Mouse (Mus musculus) gastrocnemius, postnatal 25 days (tissue): ENCODE results near the gene Taf1b. TPM values are rescaled to one million over a fixed set of nuclear protein-coding genes. Genes with fewer than 3 reads are reported as not detected.
"Not testable (repeated sequence)": the region's sequence is repeated elsewhere in the genome, so short reads cannot be mapped to it uniquely, and the experiment has no call there.

Experiments used
- DNase-seq: peaks from one replicate; pipeline ENCODE4 v3.0.0; 2022
- long read RNA-seq, 2 experiments: library from polyadenylated mRNA; stranded (forward); transcript quantifications; one replicate each; pipeline ENCODE4 v2.0.0; 2021
- total RNA-seq, 2 experiments: library from RNA; stranded (reverse); gene quantifications; 1 replicate in 1 of 2; 2 replicates in 1 of 2; pipeline ENCODE4 v1.2.3; 2021

Gene Taf1b
- 1 to 10 TPM; 6.3 to 6.6 TPM for total RNA-seq
- long read RNA-seq, experiment 1, transcript Taf1b-201 (15 exons, 2,209 nt) = major isoform, 5 of 8 reads
- long read RNA-seq, experiment 1, partial matches to known transcripts = 1 of 8 reads
- long read RNA-seq, experiment 1, other reads (novel, unspliced or antisense) = 2 of 8 reads
- long read RNA-seq, experiment 2, transcript Taf1b-201 (15 exons, 2,209 nt) = major isoform, 6 of 9 reads
- long read RNA-seq, experiment 2, partial matches to known transcripts = 1 of 9 reads
- long read RNA-seq, experiment 2, other reads (novel, unspliced or antisense) = 1 of 9 reads

GRCm38 (mm10) chr12:24498150-24498840, at the start of gene Taf1b:
TSS of gene Taf1b (plus strand) at chr12:24498359.
- DNase-seq = peak; percentile 76

GRCm38 (mm10) chr12:24460406-24460805, 37.8 kb upstream of the Taf1b start:
- no peak for DNase-seq

DNA sequence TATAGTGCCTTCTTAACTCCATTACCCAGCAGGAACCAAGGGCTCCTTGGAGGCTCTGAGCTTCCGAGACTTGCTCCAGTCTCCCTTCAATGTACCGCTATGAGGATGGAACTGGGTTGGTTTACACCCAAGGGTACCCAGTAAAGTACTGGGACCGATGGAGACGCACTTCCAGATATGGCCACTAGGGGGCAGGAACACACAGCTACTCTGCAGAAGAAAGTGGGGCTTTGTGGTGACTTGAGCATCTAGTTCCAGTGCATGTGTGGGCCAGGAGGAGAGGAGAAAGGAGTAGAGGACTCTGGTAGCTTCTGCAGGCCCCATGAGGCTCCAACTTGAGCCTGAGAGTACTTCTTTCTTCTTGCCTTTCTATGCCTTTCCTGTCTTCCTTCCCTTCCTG, 36.0 kb upstream of the Taf1b start:
- DNase-seq = not testable (repeated sequence)

GRCm38 (mm10) chr12:24463490-24463889, 34.7 kb upstream of the Taf1b start:
- not testable (repeated sequence) for DNase-seq

DNA sequence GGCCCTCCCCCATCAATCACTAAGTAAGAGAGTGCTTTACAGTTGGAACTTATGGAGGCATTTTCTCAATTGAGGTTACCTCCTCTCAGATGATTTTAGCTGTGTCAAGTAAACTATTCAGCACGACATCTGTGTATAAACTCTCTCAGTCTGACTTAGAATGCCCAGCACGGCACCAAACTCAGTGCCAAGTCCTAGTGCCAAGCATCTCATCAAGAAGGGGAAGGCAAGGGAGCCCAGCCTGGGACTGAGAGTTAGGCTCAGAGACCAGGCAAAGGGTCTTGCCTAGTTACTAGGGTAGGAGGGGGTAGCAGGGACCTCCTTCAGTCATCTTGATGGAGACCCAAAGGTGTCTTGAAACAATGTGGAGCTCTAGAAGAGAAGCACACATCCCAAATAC, 29.2 kb upstream of the Taf1b start:
- no peak for DNase-seq

DNA sequence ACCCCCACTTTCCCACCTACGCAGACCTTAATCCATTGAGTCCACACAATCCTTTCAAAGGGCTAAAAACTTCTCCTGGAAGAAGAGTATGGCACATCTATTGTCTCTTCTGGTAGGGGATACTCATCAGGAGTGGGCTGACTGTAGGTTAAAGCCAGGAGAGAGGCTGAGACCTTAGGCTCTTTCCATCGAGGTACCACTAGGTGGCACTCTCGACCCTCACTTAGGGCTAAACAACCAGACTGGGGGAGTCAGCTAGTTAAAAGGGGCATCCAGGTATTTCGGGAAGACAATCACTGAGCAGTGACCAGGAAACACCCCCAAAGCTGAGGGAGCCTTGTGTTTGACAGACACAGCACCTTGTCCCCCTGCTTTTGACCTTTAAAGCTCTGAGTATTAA, 27.2 kb upstream of the Taf1b start:
- no peak for DNase-seq

- no peak for DNase-seq
Observed at GRCm38 (mm10) chr12:24473221-24473620, 24.9 kb upstream of the Taf1b start.

DNA sequence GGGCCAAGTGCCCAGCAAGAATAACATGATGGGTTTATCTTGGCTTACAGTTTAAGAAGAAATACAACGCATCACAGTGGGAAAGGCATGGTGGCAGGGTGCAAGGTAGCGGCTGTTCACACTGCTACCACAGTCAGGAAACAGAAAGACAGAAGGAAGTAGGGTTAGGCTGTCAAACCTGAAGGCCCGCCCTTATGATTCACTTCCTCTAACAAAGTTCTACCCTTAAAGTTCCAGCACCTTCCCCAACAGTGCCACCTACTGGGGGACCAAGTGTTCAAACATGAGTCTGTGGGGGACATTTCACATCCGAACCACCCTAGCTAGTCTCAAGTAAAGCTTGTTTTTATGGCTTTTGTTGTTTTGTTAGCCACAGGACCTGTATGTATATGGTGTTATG, 13.2 kb upstream of the Taf1b start:
- DNase-seq = no peak

GRCm38 (mm10) chr12:24486882-24487281, 11.3 kb upstream of the Taf1b start:
- no peak for DNase-seq

DNA sequence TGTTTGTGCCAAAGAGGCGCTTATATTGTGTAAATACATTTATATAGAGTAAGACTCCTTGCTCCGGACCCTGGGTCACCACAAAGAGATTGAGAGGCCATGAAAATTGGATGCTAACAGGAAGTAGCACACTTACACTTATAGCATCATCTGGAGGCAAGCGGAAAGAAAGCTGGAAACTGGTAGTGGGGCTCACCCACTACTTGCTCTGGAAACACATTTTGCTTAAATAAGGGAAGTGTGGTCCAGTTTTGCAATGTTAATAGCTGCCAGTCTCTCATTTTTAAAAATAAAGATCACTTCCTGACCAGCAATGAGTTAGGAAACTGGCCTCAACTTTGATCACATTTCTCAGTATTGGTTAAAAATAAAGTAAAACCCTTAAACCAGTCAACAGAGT, 5.7 kb upstream of the Taf1b start:
- not testable (repeated sequence) for DNase-seq

DNA sequence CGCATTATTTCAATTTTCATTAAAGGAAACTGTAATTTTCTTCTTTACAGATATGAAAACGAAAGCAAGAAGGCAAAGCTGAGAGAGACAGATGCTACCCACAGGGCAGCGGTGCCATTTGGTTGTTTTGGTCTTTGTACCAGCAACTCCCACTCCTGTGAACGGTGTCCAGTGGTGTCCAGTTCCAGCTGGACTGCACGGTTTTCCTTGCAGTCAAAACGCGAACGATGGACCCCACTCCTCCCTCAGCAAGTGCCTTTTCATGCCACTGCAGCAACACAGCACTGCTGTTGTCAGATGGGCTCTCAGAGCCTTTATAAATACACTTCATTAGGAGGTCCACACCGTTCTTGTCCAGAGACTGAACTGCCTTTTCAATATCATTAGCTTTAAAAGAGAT, 5.1 kb upstream of the Taf1b start:
- DNase-seq = no peak

DNA sequence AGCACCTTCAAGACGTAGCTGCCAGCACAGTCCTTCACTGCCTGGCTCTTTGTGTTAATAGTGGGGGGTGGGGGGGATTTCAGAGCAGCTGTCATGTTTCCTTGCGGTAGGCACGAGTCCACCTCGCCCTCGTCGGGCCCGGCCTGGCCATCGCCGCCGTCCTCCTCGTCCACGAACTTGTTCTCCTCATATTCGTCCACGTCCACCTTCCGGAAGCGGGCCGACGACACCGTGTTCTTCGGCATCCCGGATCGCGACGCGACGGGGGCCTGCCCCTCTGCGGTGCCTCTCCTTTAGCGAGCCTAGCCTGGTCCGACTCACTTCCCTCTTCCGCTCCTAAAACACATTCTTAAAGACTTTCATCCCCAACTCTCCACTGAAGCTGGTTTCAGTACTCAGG, 4.7 kb upstream of the Taf1b start:
- DNase-seq = no peak

GRCm38 (mm10) chr12:24494791-24495190, 3.4 kb upstream of the Taf1b start:
- not testable (repeated sequence) for DNase-seq

GRCm38 (mm10) chr12:24498841-24499485, 804 bp downstream of the Taf1b start:
- DNase-seq = not testable (repeated sequence)

GRCm38 (mm10) chr12:24517118-24517517, 19.0 kb downstream of the Taf1b start:
- no peak for DNase-seq

DNA sequence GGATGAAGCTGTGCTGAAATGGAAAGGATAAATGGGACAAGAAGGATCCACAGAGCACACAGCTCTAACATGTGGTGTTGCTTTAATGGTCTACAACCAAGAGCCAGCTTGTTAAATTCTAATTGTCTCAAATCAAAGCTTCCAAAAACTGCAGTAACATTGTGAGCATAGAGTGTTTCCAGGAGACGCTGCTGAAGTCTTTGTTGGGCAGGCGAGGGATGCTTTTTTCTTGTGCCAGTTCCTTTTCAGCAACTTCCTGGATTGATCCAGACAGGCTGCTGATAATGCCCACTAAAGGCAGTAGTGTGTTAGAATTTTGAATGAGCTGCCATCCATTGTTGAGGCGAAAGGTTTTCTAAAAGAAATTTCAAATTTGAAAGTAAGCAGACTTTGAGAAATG, 22.9 kb downstream of the Taf1b start:
- no peak for DNase-seq

- not testable (repeated sequence) for DNase-seq
Observed at GRCm38 (mm10) chr12:24525065-24525464, 26.9 kb downstream of the Taf1b start.

- no peak for DNase-seq
Observed at GRCm38 (mm10) chr12:24536390-24536789, 38.2 kb downstream of the Taf1b start.

DNA sequence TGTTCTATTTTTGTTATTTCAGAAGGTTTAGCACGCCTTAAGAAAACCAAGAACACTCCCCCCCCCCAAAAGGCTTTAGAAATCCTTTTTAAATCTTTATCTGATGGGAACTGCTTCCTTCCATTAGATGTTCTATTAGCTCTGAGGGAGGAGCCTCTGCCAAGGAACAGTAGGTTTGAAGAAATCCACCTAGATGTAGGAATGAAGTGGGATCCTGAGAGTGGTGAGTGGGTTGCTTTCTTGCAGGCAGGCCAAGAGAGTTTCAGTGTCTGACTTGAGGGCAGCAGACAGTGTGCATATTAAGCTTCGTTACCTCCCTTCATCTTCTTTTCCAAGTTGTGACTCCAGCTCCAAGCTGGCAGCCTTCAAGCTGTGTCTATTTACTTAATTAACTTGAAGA, 39.0 kb downstream of the Taf1b start:
- DNase-seq = no peak

DNA sequence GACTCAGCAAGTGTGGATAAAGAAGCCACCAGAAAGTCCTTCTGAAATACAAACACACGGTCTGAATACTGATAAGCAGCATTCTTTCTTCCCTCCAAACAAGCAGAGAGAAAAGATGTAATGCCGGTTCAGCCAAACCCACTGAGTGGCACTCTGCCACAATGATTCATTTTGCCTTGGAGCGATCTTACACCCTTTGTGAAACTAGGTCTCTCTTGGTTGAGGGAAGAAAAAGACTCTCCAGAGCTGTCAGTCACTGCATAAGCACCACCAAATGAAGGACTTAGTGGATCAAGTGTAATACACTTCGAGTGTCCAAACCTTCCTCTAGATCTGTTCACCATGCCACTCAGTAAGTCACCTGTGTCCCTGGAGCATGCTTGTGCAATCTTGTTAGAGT, 39.8 kb downstream of the Taf1b start:
- no peak for DNase-seq

DNA sequence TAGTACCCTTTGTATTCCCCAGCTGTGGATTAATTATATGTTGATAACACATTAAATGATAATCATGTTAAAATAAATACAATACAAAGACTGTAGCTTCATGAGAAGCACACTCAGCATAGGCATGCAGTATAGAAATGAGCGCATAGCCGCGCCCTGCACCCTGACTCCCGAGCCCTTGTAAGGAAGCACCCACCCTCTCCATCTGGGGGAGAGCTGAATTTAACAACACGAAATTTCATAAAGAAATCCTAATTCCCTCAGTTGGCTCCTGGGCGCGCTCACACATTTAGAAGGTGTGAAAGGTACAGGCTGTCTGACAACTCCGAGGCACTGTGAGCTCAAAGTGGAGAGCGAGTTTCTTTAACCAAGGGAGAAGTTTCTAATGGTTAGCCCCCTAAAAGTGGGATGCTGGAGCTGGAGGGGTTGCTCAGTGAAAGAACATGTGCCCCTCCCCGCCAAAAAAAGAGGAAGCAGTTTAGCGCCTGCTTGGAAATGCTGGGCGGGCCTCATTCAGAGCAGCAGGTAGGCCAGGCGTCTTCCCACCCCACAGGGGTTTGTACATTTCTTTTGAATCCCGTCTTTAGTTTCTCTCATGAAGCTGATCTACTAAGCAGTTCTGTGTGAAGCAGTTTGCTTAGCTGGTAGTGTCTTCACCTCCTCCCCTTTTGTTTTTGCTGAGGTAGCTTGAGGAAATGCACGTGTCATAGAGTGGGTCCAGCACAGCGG, 43.4 kb downstream of the Taf1b start:
- DNase-seq = no peak

GRCm38 (mm10) chr12:24547686-24548085, 49.5 kb downstream of the Taf1b start:
- no peak for DNase-seq

DNA sequence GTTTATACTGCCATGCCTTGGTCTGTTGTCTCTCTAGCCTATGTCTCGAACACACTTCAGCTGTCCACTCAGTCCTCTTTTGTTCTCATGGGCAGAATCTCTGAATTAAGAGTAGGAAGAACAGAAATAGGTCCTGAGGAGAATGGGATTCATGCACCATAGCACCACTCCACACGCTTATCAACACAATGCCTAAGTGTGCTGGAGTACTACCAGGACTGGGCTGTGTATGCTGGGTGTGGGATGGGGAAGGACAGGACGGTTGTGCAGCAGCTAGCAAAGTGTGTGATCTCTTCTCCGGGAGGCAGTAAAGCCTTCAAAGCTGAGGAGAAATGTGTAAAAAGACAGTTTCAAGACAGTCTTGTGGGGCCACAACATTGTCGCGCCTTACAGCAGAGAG, 50.7 kb downstream of the Taf1b start:
- DNase-seq = no peak
